Mouse (Mus musculus) heart, postnatal 0 days (tissue): ENCODE data around the gene Tcf19. TPM values are rescaled to one million over a fixed set of nuclear protein-coding genes. Genes with fewer than 3 reads are reported as not detected.

Experiments
- ATAC-seq: fragments of 200-750 bp; cut with Nextera tagmentation; 2 replicates; pipeline ENCODE4 v1.8.0; 2017; ENCODE audit warnings: low read depth, moderate number of reproducible peaks, moderate library complexity; ENCODE audit not compliant: insufficient read depth
- DNase-seq: peaks from one replicate; pipeline ENCODE4 v3.0.0-alpha.2; 2016; ENCODE audit warnings: low spot score
- H3K27ac ChIP-seq: fragments of 300-500 bp; sonication (generic); 2 replicates; pipeline ENCODE4 v1.5.1; 2014; ENCODE audit warnings: low read depth, mild to moderate bottlenecking
- H3K27me3 ChIP-seq: fragments of 300-500 bp; sonication (generic); 2 replicates; pipeline ENCODE4 v1.6.1; 2014; ENCODE audit warnings: low read length, mixed read lengths; ENCODE audit not compliant: control insufficient read depth, insufficient read depth
- H3K36me3 ChIP-seq: fragments of 300-500 bp; sonication (generic); replicated peaks from 2 replicates; pipeline ENCODE4 v1.6.1; 2014; ENCODE audit warnings: low read length, mixed read lengths; ENCODE audit not compliant: control insufficient read depth, insufficient read depth
- H3K4me1 ChIP-seq: fragments of 300-500 bp; sonication (generic); 2 replicates; pipeline ENCODE4 v1.6.1; 2014; ENCODE audit warnings: antibody characterized with exemption; ENCODE audit not compliant: control insufficient read depth, insufficient read depth
- H3K4me2 ChIP-seq: fragments of 300-500 bp; sonication (generic); 2 replicates; pipeline ENCODE4 v1.6.1; 2014; ENCODE audit warnings: low read depth, mild to moderate bottlenecking, low read length, moderate library complexity
- H3K4me3 ChIP-seq: fragments of 300-500 bp; sonication (generic); 2 replicates; pipeline ENCODE4 v1.5.1; 2014; ENCODE audit warnings: low read depth, low read length
- H3K9ac ChIP-seq: fragments of 300-500 bp; sonication (generic); replicated peaks from 2 replicates; pipeline ENCODE4 v1.6.1; 2014; ENCODE audit warnings: low read depth, low read length, mixed read lengths
- H3K9me3 ChIP-seq: fragments of 300-500 bp; sonication (generic); replicated peaks from 2 replicates; pipeline ENCODE4 v1.6.1; 2016; ENCODE audit warnings: low read length; ENCODE audit not compliant: control insufficient read depth
- CTCF ChIP-seq: IDR thresholded peaks from 2 replicates; pipeline ENCODE4 v1.5.1; 2016; ENCODE audit warnings: antibody characterized with exemption, control low read depth, low read depth
- EP300 ChIP-seq: IDR thresholded peaks from 2 replicates; pipeline ENCODE4 v1.6.1; 2016; ENCODE audit warnings: antibody characterized with exemption, low read depth
- WGBS: fragments of 180-500 bp; shearing (Covaris S2); extraction: QIAGEN DNeasy Blood & Tissue Kit; methylation state at CpG from one replicate; pipeline ENCODE4 v1.1.7; 2014; 5-methylcytosine and 5-hydroxymethylcytosine counted together
- polyA plus RNA-seq: library from polyadenylated mRNA; unstranded; fragments of >200 nt; fragmentation: Nextera tagmentation; extraction: Ambion mirVana; gene quantifications from 2 replicates; pipeline ENCODE4 v1.2.1, GENCODE M21; 2015
- total RNA-seq: library from RNA; depleted of rRNA; stranded (reverse); fragments of >200 nt; gene quantifications from 2 replicates; pipeline ENCODE4 v1.2.3, GENCODE M21; 2014; ENCODE audit warnings: low replicate concordance

The Tcf19 gene
- total and polyA plus RNA-seq, 2 experiments from 2014 or later: 21.3 to 68.0 TPM

GRCm38 (mm10) chr17:35549437-35550142 lies 33.0 kb upstream of the Tcf19 start:
- WGBS: 11% methylated on average over 15 of the region's 15 CpGs
- H3K27ac ChIP-seq: peak overlapping the region; percentile 96
- H3K9me3 ChIP-seq: no peaks in the 10 kb centered on the region
- H3K27me3 ChIP-seq: no peaks in the 10 kb centered on the region
- peak overlapping the region; percentile 49 for H3K4me2 ChIP-seq
- no peaks in the 10 kb centered on the region for H3K36me3 ChIP-seq
- H3K4me1 ChIP-seq: peaks cover 31% of the 10 kb centered on the region
- no peak overlapping the region for H3K4me3 ChIP-seq
- TF ChIP-seq EP300 (peak; percentile 55; the same call in 1 of the 2 replicates), CTCF (no peak)
- peak overlapping the region; percentile 28; the same call in 1 of the 2 replicates for H3K9ac ChIP-seq
- DNase-seq: peak; percentile 97
- ATAC-seq: peak; percentile 96

GRCm38 (mm10) chr17:35548636-35549035 lies 32.0 kb upstream of the Tcf19 start:
- Histone ChIP-seq H3K36me3 (no peaks in the 10 kb centered on the region), H3K4me1 (peaks cover 35% of the 10 kb centered on the region), H3K4me2 (no peak overlapping the region), H3K27me3 (no peaks in the 10 kb centered on the region), H3K9me3 (no peaks in the 10 kb centered on the region), H3K9ac (no peak overlapping the region; the same call in 1 of the 2 replicates), H3K4me3 (no peak overlapping the region), H3K27ac (peak overlapping the region; percentile 96)
- TF ChIP-seq CTCF: no peak
- TF ChIP-seq EP300: no peak
- DNase-seq (no peak), ATAC-seq (no peak)
- WGBS: 28% methylated on average over 5 of the region's 5 CpGs

- 68% methylated on average over 2 of the region's 2 CpGs for WGBS
- no peak overlapping the region for H3K9ac ChIP-seq
- no peak overlapping the region for H3K4me2 ChIP-seq
- no peak for TF ChIP-seq EP300
- no peak for TF ChIP-seq CTCF
- H3K27ac ChIP-seq: no peak overlapping the region
- H3K36me3 ChIP-seq: no peaks in the 10 kb centered on the region
- H3K9me3 ChIP-seq: no peaks in the 10 kb centered on the region
- H3K4me1 ChIP-seq: peaks cover 43% of the 10 kb centered on the region
- H3K27me3 ChIP-seq: no peaks in the 10 kb centered on the region
- DNase-seq: no peak
- no peak overlapping the region for H3K4me3 ChIP-seq
- no peak for ATAC-seq
Measured at GRCm38 (mm10) chr17:35547465-35547864, 30.8 kb upstream of the Tcf19 start.

GRCm38 (mm10) chr17:35544680-35545079 lies 28.1 kb upstream of the Tcf19 start:
- peaks cover 22% of the 10 kb centered on the region for H3K4me1 ChIP-seq
- no peak overlapping the region for H3K4me2 ChIP-seq
- H3K27ac ChIP-seq: no peak overlapping the region
- H3K4me3 ChIP-seq: no peak overlapping the region
- DNase-seq: peak; percentile 26
- ATAC-seq: no peak
- WGBS: 27% methylated on average over 6 of the region's 6 CpGs
- H3K9ac ChIP-seq: no peak overlapping the region
- no peaks in the 10 kb centered on the region for H3K9me3 ChIP-seq
- no peaks in the 10 kb centered on the region for H3K36me3 ChIP-seq
- H3K27me3 ChIP-seq: no peaks in the 10 kb centered on the region
- TF ChIP-seq EP300 (no peak), CTCF (peak; percentile 68)

- Histone ChIP-seq H3K4me1 (peaks cover 19% of the 10 kb centered on the region), H3K9ac (no peak overlapping the region), H3K27ac (peak overlapping the region; percentile 15; the same call in 1 of the 2 replicates), H3K36me3 (no peaks in the 10 kb centered on the region), H3K4me2 (no peak overlapping the region), H3K4me3 (no peak overlapping the region), H3K9me3 (no peaks in the 10 kb centered on the region), H3K27me3 (no peaks in the 10 kb centered on the region)
- WGBS: 63% methylated on average over 6 of the region's 6 CpGs
- ATAC-seq (no peak), DNase-seq (no peak)
- TF ChIP-seq EP300: no peak
- no peak for TF ChIP-seq CTCF
Measured at GRCm38 (mm10) chr17:35544001-35544400, 27.4 kb upstream of the Tcf19 start.
